Mouse (Mus musculus) intestine, embryonic 16.5 days (tissue): ENCODE results near the gene Slc25a41. TPM values are rescaled to one million over a fixed set of nuclear protein-coding genes. Genes with fewer than 3 reads are reported as not detected.
A peak's percentile ranks its signal among the peaks of the same experiment; 100 is the strongest.

Source experiments
- ATAC-seq: fragments of 200-750 bp; cut with Nextera tagmentation; 2 replicates; pipeline ENCODE4 v1.8.0; 2017; ENCODE audit warnings: moderate TSS enrichment, moderate library complexity
- H3K27ac ChIP-seq: fragments of 300-500 bp; sonication (generic); 2 replicates; pipeline ENCODE4 v1.5.1; 2014; ENCODE audit warnings: mild to moderate bottlenecking, low read length
- H3K27me3 ChIP-seq: fragments of 300-500 bp; sonication (generic); replicated peaks from 2 replicates; pipeline ENCODE4 v1.6.1; 2014; ENCODE audit warnings: low read length, control low read depth, mixed read lengths; ENCODE audit not compliant: control insufficient read depth, insufficient read depth
- H3K36me3 ChIP-seq: fragments of 300-500 bp; sonication (generic); 2 replicates; pipeline ENCODE4 v1.6.1; 2014; ENCODE audit warnings: low read length, control low read depth; ENCODE audit not compliant: control insufficient read depth, insufficient read depth
- H3K4me1 ChIP-seq: fragments of 300-500 bp; sonication (generic); 2 replicates; pipeline ENCODE4 v1.6.1; 2014; ENCODE audit warnings: low read length, control low read depth, mixed read lengths; ENCODE audit not compliant: control insufficient read depth, insufficient read depth
- H3K4me2 ChIP-seq: fragments of 300-500 bp; sonication (generic); 2 replicates; pipeline ENCODE4 v1.6.1; 2014; ENCODE audit warnings: low read depth, low read length, control low read depth
- H3K4me3 ChIP-seq: fragments of 300-500 bp; sonication (generic); 2 replicates; pipeline ENCODE4 v1.5.1; 2014; ENCODE audit warnings: mild to moderate bottlenecking, low read length
- H3K9ac ChIP-seq: fragments of 300-500 bp; sonication (generic); 2 replicates; pipeline ENCODE4 v1.6.1; 2014; ENCODE audit warnings: low read depth, low read length
- H3K9me3 ChIP-seq: fragments of 300-500 bp; sonication (generic); 2 replicates; pipeline ENCODE4 v1.6.1; 2016; ENCODE audit warnings: low read length, control low read depth; ENCODE audit not compliant: control insufficient read depth
- WGBS: fragments of 180-500 bp; shearing (Covaris S2); extraction: QIAGEN DNeasy Blood & Tissue Kit; methylation state at CpG from one replicate; pipeline ENCODE4 v1.1.7; 2014; 5-methylcytosine and 5-hydroxymethylcytosine counted together
- polyA plus RNA-seq: library from polyadenylated mRNA; unstranded; fragments of >200 nt; fragmentation: Nextera tagmentation; extraction: Ambion mirVana; gene quantifications from 2 replicates; pipeline ENCODE4 v1.2.1, GENCODE M21; 2015

Gene Slc25a41
- polyA plus RNA-seq = not detected in 2 replicates

DNA sequence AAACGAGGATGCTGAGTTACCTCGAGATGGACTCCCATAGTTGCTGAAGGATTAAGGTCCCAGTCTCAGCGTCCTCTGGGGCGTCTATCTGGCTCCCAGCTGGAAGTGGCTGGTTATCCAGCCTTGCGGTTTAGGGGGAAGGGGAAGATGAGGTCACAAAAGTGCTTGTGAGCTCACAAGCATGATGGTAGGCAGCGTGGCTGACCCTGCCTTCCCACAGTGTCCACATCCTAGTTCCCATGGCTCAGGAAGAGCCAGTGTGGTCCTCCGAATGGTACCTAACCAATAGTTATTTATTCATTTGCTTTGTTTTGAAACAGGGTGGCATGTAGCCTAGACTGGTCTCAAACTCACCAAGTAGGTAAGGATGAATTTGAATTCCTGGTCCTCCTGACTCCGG is at the start of gene Slc25a41:
Gene Slc25a41, minus strand, starts transcription at position 101 of the 400 bp plus-strand sequence.
- Histone ChIP-seq H3K27ac (no peak within 1 kb of the TSS), H3K4me3 (no peak within 1 kb of the TSS), H3K27me3 (no peaks in the 10 kb centered on the region; the same call in 1 of the 2 replicates), H3K36me3 (no peaks in the 10 kb centered on the region), H3K4me1 (peaks cover 2% of the 10 kb centered on the region; the same call in 1 of the 2 replicates), H3K9ac (no peak within 1 kb of the TSS), H3K4me2 (no peak within 1 kb of the TSS), H3K9me3 (no peaks in the 10 kb centered on the region)
- ATAC-seq = no peak
- 74% methylated on average over 8 of the region's 8 CpGs for WGBS

DNA sequence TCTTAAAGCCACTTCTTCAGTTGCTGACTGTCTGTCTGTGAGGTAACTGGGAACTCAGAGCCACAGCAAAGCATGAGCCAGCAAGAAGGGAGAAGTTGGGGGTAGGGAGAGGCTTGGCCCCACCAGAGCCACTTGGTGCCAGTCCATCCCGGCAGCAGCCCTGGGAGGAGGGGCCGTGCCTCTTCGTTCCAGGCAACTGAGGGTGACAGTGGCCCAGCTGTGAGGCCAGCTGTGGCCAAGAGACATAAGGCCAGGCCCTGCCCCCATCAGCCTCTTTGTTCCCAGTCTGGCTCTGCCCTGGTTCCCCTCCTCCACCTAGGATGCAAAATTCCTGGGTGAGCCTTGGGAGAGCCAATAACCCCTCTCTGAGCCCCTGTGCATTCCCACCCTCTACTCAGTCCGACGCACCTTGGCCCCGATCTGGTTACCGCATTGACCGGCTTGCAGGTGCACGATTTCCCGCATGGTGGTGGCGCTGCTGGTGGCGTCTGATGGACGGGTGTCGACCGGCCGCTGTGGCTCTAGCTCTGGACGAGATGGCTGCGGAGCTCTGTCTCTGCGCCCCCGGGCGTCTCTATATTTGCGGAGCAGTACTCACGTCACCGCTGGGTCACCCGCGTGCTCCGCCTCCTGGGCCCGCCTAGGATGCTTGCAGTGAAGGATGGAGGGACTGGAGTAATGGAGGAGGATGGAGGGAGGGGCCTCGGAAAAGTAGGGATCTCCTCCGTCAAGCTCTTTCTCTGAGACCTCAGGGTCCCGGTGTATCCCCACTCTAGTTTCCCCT is 45.8 kb upstream of the Slc25a41 start, which contains the start of gene Tubb4a:
Gene Tubb4a, minus strand, starts transcription at position 734 of the 784 bp plus-strand sequence.
- Histone ChIP-seq H3K9me3 (no peaks in the 10 kb centered on the region), H3K4me3 (peak within 1 kb of the TSS; percentile 46), H3K4me1 (peaks cover 5% of the 10 kb centered on the region), H3K4me2 (peak within 1 kb of the TSS; percentile 72), H3K27ac (no peak within 1 kb of the TSS), H3K9ac (peak within 1 kb of the TSS; percentile 62), H3K27me3 (no peaks in the 10 kb centered on the region), H3K36me3 (no peaks in the 10 kb centered on the region)
- ATAC-seq = peak; percentile 74
- 2% methylated on average over 31 of the region's 31 CpGs for WGBS

DNA sequence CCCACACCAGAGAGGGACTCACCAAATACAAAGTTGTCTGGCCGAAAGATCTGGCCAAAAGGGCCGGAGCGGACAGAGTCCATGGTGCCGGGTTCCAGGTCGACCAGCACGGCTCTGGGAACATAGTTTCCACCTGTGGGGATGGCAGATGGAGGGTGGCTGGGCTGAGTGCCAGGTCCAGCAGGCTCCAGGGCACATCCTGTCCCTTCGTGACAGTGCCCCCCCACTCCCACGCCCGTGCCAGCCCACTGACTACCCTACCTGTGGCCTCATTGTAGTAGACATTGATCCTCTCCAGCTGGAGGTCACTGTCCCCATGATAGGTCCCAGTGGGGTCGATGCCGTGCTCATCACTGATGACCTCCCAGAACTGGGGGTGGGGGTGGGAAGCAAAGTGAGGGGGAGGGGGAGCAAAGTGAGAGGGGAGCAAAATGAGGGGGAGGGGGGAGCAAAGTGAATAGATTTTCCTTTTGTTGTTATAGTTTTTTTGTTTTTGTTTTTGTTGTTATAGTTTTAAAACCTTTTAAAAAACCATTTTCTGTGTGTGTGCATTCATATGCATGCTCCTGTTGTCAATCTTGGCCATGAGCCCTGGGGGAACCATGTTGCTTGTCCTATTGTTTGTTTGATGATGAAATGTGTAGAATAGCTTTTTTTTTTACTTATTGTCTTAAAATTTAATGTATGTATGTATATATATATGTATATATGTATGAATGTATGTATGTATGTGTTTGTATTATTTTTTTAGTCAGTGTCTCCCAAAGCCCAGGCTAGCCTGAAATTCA is 44.7 kb upstream of the Slc25a41 start:
- Histone ChIP-seq H3K27ac (no peak overlapping the region), H3K9ac (no peak overlapping the region), H3K4me2 (no peak overlapping the region), H3K4me1 (peaks cover 5% of the 10 kb centered on the region), H3K4me3 (no peak overlapping the region), H3K27me3 (no peaks in the 10 kb centered on the region), H3K9me3 (no peaks in the 10 kb centered on the region), H3K36me3 (no peaks in the 10 kb centered on the region; the same call in 1 of the 2 replicates)
- ATAC-seq = no peak
- WGBS = 88% methylated on average over 11 of the region's 11 CpGs

DNA sequence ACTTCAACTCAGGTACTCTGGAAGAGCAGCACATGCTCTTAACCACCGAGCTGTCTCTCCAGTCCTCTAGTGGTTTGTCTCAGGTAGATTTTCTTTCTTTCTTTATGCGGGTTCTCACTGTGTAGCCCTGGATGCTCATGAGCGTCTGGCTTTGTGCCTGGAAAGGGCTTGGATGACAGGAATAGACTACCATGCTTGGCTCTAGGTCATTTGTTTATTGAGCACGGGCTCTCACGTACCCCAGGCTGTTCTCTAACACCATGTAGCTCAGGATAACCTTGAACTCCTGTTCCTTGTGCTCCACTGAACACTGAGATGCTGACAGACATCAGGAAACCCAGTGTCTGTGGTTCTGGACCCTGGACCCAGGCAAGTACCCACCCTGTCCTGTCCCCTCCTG is 41.0 kb upstream of the Slc25a41 start:
- no peaks in the 10 kb centered on the region; the same call in 1 of the 2 replicates for H3K36me3 ChIP-seq
- ATAC-seq = no peak
- peaks cover 11% of the 10 kb centered on the region for H3K4me1 ChIP-seq
- no peaks in the 10 kb centered on the region for H3K9me3 ChIP-seq
- no peak overlapping the region for H3K27ac ChIP-seq
- no peak overlapping the region for H3K4me2 ChIP-seq
- no peak overlapping the region for H3K4me3 ChIP-seq
- H3K27me3 ChIP-seq = no peaks in the 10 kb centered on the region
- no peak overlapping the region for H3K9ac ChIP-seq
- WGBS = 77% methylated on average over 5 of the region's 5 CpGs

DNA sequence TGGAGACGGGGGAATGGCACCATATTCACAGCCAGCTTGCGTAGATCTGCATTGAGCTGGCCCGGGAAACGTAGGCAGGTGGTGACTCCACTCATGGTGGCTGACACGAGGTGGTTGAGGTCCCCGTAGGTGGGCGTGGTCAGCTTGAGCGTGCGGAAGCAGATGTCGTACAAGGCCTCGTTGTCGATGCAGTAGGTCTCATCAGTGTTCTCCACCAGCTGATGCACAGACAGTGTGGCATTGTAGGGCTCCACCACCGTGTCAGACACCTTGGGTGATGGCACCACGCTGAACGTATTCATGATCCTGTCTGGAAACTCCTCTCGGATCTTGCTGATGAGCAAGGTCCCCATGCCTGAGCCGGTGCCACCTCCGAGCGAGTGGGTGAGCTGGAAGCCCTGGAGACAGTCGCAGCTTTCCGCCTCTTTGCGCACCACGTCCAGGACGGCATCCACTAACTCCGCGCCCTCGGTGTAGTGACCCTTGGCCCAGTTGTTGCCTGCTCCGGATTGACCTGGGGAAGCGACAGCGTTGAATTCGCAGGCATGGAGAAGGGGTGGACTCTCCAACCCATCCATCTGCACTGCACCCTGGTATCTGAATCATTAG is 39.9 kb upstream of the Slc25a41 start:
- Histone ChIP-seq H3K4me2 (no peak overlapping the region), H3K9me3 (no peaks in the 10 kb centered on the region), H3K4me3 (no peak overlapping the region), H3K27ac (no peak overlapping the region), H3K36me3 (no peaks in the 10 kb centered on the region; the same call in 1 of the 2 replicates), H3K27me3 (no peaks in the 10 kb centered on the region), H3K4me1 (0 out of 2 replicates have a peak, but pooled peaks cover 6% of the 10 kb centered on the region), H3K9ac (no peak overlapping the region)
- ATAC-seq = no peak
- 93% methylated on average over 31 of the region's 31 CpGs for WGBS

DNA sequence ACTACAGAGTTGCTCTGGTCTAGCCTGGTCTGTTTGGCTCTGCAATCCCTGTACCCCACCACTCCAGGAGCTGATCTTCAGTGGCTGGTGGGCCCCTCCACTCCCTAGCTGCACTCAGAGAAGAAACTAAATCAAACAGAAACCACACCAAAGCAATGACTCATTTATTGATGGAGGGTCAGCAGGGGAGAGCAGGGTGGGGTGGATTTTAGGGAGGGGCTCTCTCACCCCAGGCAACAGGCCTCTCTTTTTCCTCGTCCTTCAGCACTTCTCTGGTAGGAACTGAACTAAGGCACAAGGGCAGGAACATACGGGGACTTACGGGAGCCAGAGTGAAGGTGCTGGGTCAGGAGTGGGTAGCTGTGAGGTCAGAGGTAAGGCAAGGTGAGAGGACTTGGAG is 38.5 kb upstream of the Slc25a41 start:
- ATAC-seq = peak; percentile 23; the same call in 1 of the 2 replicates
- Histone ChIP-seq H3K9me3 (no peaks in the 10 kb centered on the region), H3K27me3 (no peaks in the 10 kb centered on the region), H3K4me2 (no peak overlapping the region), H3K27ac (no peak overlapping the region), H3K4me3 (no peak overlapping the region), H3K36me3 (no peaks in the 10 kb centered on the region; the same call in 1 of the 2 replicates), H3K4me1 (0 out of 2 replicates have a peak, but pooled peaks cover 6% of the 10 kb centered on the region), H3K9ac (no peak overlapping the region)
- 54% methylated on average over 3 of the region's 3 CpGs for WGBS

DNA sequence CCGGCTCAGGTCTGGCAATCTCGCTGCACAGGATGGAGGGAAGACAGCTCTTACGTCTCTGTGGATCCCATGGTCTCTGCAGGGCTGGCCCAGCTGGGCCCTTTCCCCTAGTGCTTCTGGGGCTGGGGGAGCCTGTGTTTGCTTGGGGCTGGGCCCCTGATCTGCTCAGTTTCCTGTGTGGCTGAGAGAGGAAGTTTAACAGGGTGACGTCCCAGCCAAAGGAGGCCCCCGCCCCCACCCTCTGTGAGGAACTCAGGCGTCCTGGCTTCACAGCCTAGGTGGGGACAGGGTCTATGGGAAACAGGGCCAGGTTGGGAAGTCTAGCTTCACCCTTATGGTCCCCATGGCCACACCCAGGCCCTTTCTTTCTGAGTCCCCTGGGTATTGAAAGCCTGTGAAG is 36.9 kb upstream of the Slc25a41 start, which contains the start of gene Dennd1c:
Gene Dennd1c, minus strand, starts transcription at position 179 of the 400 bp plus-strand sequence.
- H3K27ac ChIP-seq = 0 out of 2 replicates have a peak within 1 kb of the TSS, but pooled peaks have one; percentile 5
- no peaks in the 10 kb centered on the region for H3K9me3 ChIP-seq
- ATAC-seq = peak; percentile 14; the same call in 1 of the 2 replicates
- H3K4me2 ChIP-seq = no peak within 1 kb of the TSS
- 0 out of 2 replicates have a peak, but pooled peaks cover 6% of the 10 kb centered on the region for H3K4me1 ChIP-seq
- peak within 1 kb of the TSS; percentile 38 for H3K9ac ChIP-seq
- no peaks in the 10 kb centered on the region for H3K27me3 ChIP-seq
- H3K4me3 ChIP-seq = no peak within 1 kb of the TSS
- 43% methylated on average over 6 of the region's 6 CpGs for WGBS
- no peaks in the 10 kb centered on the region; the same call in 1 of the 2 replicates for H3K36me3 ChIP-seq

DNA sequence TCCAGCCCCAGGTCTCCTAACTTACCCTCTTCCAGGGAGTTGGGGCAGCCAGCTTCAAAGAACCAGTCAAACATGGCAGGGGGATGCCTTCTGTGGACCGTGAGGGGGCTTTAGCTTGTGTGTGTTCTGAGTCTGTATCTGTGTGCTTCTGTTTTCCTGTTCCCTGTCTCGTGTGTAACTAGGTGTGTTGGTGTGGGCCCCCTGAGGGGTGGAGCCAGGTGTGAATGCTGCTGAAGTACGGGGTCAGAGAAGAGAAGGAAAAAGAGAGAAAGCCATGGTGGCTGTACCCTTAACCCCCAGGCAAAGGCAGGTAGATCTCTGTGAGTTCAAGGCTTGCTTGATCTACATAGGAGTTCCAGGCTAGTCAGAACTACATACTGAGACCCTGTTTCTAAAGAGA is 35.5 kb upstream of the Slc25a41 start:
- H3K9ac ChIP-seq = no peak overlapping the region
- H3K4me3 ChIP-seq = no peak overlapping the region
- WGBS = 42% methylated on average over 3 of the region's 3 CpGs
- 0 out of 2 replicates have a peak, but pooled peaks cover 6% of the 10 kb centered on the region for H3K4me1 ChIP-seq
- H3K4me2 ChIP-seq = no peak overlapping the region
- H3K27ac ChIP-seq = no peak overlapping the region
- peak; percentile 37; the same call in 1 of the 2 replicates for ATAC-seq
- H3K27me3 ChIP-seq = no peaks in the 10 kb centered on the region
- no peaks in the 10 kb centered on the region; the same call in 1 of the 2 replicates for H3K36me3 ChIP-seq
- no peaks in the 10 kb centered on the region for H3K9me3 ChIP-seq
